Mouse (Mus musculus) forebrain, embryonic 16.5 days (tissue): ENCODE results near the gene Pdia6. TPM values are rescaled to one million over a fixed set of nuclear protein-coding genes. Genes with fewer than 3 reads are reported as not detected.
A peak's percentile ranks its signal among the peaks of the same experiment; 100 is the strongest.

Experiments used
- ATAC-seq: fragments of 200-750 bp; cut with Nextera tagmentation; 2 replicates; pipeline ENCODE4 v1.8.0; 2017; ENCODE audit warnings: mild to moderate bottlenecking, moderate library complexity
- H3K27ac ChIP-seq: fragments of 300-500 bp; sonication (generic); 2 replicates; pipeline ENCODE4 v1.5.1; 2014; ENCODE audit warnings: low read length, control low read depth
- H3K27me3 ChIP-seq: fragments of 300-500 bp; sonication (generic); replicated peaks from 2 replicates; pipeline ENCODE4 v1.6.1; 2014; ENCODE audit warnings: low read length; ENCODE audit not compliant: control insufficient read depth, insufficient read depth
- H3K36me3 ChIP-seq: fragments of 300-500 bp; sonication (generic); 2 replicates; pipeline ENCODE4 v1.6.1; 2014; ENCODE audit not compliant: control insufficient read depth, insufficient read depth
- H3K4me1 ChIP-seq: fragments of 300-500 bp; sonication (generic); replicated peaks from 2 replicates; pipeline ENCODE4 v1.6.1; 2014; ENCODE audit warnings: low read length; ENCODE audit not compliant: control insufficient read depth, insufficient read depth
- H3K4me2 ChIP-seq: fragments of 300-500 bp; sonication (generic); 2 replicates; pipeline ENCODE4 v1.6.1; 2014; ENCODE audit warnings: mild to moderate bottlenecking, low read length, control low read depth
- H3K4me3 ChIP-seq: fragments of 300-500 bp; sonication (generic); replicated peaks from 2 replicates; pipeline ENCODE4 v1.5.1; 2014; ENCODE audit warnings: mild to moderate bottlenecking, low read length, control low read depth
- H3K9ac ChIP-seq: fragments of 300-500 bp; sonication (generic); replicated peaks from 2 replicates; pipeline ENCODE4 v1.6.1; 2014; ENCODE audit warnings: low read depth, low read length, control low read depth
- H3K9me3 ChIP-seq: fragments of 300-500 bp; sonication (generic); 2 replicates; pipeline ENCODE4 v1.6.1; 2016; ENCODE audit warnings: low read length; ENCODE audit not compliant: control insufficient read depth
- WGBS: fragments of 180-500 bp; shearing (Covaris S2); extraction: QIAGEN DNeasy Blood & Tissue Kit; methylation state at CpG from one replicate; pipeline ENCODE4 v1.1.7; 2014; 5-methylcytosine and 5-hydroxymethylcytosine counted together
- polyA plus RNA-seq: library from polyadenylated mRNA; unstranded; fragments of >200 nt; fragmentation: Nextera tagmentation; extraction: Ambion mirVana; gene quantifications from 2 replicates; pipeline ENCODE4 v1.2.1, GENCODE M21; 2015

The Pdia6 gene
- polyA plus RNA-seq, result 333 and 384 TPM in 2 replicates

DNA sequence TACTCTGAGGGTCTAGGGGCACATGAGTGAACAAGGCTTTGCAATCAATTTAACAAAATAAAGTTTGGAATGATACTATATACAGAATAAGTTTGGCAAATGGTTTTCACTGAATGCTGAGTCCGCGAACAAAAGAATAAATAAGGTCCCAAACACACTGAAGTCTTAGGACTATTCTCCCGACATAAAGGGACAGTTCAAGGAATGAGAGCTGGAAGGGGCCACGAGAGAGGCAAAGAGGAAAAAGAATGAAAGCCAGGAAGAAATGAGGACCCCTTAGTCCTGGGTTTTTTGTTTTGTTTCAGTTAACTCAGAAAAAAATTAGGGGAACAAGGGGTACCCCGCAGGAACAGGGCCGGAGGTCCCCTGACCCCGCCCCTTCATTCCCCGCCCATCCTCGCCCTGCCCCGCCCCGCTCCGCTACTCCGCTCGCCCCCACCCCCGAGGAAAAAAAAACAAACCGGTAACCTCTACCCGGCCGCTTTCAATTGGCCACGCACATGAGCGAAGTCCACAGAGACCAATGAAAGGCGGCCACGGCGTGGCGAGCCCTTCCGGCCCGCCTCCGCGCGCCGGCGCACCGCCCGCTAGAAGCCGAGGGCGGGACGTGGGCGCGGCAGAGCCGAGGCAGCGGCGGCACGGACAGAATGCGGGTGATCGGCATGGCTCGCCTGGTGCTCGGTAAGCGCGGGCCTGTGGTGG lies at the start of gene Pdia6:
Gene Pdia6, plus strand, starts transcription at position 575 of the 702 bp plus-strand sequence.
- peak; percentile 99 for ATAC-seq
- peak within 1 kb of the TSS; percentile 55 for H3K4me2 ChIP-seq
- under 1% methylated on average over 43 of the region's 48 CpGs for WGBS
- peak within 1 kb of the TSS; percentile 93 for H3K4me3 ChIP-seq
- H3K9ac ChIP-seq, result peak within 1 kb of the TSS; percentile 94
- peaks cover 11% of the 10 kb centered on the region for H3K36me3 ChIP-seq
- H3K4me1 ChIP-seq, result peaks cover 38% of the 10 kb centered on the region
- H3K27ac ChIP-seq, result peak within 1 kb of the TSS; percentile 89
- no peaks in the 10 kb centered on the region for H3K9me3 ChIP-seq
- H3K27me3 ChIP-seq, result no peaks in the 10 kb centered on the region

GRCm38 (mm10) chr12:17218390-17218789 lies 48.0 kb upstream of the Pdia6 start:
- 13% methylated on average over 8 of the region's 8 CpGs for WGBS
- ATAC-seq, result 0 out of 2 replicates have a peak, but pooled peaks have one; percentile 49

GRCm38 (mm10) chr12:17219107-17219506 lies 47.2 kb upstream of the Pdia6 start:
- Histone ChIP-seq H3K27ac (no peak overlapping the region), H3K4me2 (no peak overlapping the region), H3K4me1 (no peaks in the 10 kb centered on the region), H3K4me3 (no peak overlapping the region), H3K36me3 (no peaks in the 10 kb centered on the region), H3K9me3 (no peaks in the 10 kb centered on the region), H3K27me3 (no peaks in the 10 kb centered on the region), H3K9ac (no peak overlapping the region)
- no peak for ATAC-seq
- 82% methylated on average over 4 of the region's 4 CpGs for WGBS

More at GRCm38 (mm10) chr12:17218390-17218789, 48.0 kb upstream of the Pdia6 start:
- H3K27ac ChIP-seq, result no peak overlapping the region
- H3K4me3 ChIP-seq, result no peak overlapping the region
- no peaks in the 10 kb centered on the region for H3K9me3 ChIP-seq
- no peaks in the 10 kb centered on the region for H3K36me3 ChIP-seq
- peak overlapping the region; percentile 5; the same call in 1 of the 2 replicates for H3K9ac ChIP-seq
- H3K27me3 ChIP-seq, result no peaks in the 10 kb centered on the region
- H3K4me1 ChIP-seq, result no peaks in the 10 kb centered on the region
- H3K4me2 ChIP-seq, result no peak overlapping the region

GRCm38 (mm10) chr12:17220631-17221030 lies 45.7 kb upstream of the Pdia6 start:
- WGBS, result 73% methylated on average over 5 of the region's 5 CpGs
- H3K36me3 ChIP-seq, result no peaks in the 10 kb centered on the region
- H3K4me2 ChIP-seq, result no peak overlapping the region
- no peaks in the 10 kb centered on the region for H3K9me3 ChIP-seq
- no peak overlapping the region for H3K9ac ChIP-seq
- H3K27me3 ChIP-seq, result no peaks in the 10 kb centered on the region
- no peak for ATAC-seq
- H3K4me3 ChIP-seq, result no peak overlapping the region
- H3K27ac ChIP-seq, result no peak overlapping the region
- H3K4me1 ChIP-seq, result no peaks in the 10 kb centered on the region; the same call in 1 of the 2 replicates

DNA sequence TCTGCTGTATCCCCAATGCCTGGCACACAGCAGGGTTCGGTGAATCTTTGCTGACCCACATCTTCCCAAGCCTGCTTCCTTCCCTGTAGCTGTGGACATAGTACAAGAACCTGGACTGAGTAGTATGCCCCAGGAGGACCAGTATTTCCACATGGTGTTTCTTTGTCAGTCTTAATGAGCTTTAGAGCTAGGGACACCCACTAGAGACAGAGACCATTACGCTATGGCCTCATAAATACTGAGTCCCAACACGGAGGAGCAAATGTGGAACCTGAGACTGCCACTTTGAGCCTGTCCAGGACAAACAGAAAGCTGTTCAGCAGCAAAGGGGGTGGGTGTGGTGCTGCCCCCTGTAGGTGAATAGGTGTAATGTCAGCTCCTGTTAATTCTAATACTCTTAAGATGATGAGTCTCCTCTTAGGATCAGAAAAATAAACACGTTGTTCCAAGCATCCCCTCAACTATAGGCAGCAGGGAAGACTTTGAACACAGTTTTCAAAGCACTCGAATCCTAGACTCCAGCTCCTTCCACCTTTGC lies 44.4 kb upstream of the Pdia6 start:
- no peak for ATAC-seq
- no peaks in the 10 kb centered on the region for H3K27me3 ChIP-seq
- no peaks in the 10 kb centered on the region for H3K9me3 ChIP-seq
- no peak overlapping the region for H3K27ac ChIP-seq
- no peak overlapping the region for H3K9ac ChIP-seq
- no peaks in the 10 kb centered on the region for H3K36me3 ChIP-seq
- H3K4me1 ChIP-seq, result no peaks in the 10 kb centered on the region; the same call in 1 of the 2 replicates
- 50% methylated on average over 5 of the region's 5 CpGs for WGBS
- no peak overlapping the region for H3K4me2 ChIP-seq
- no peak overlapping the region for H3K4me3 ChIP-seq

GRCm38 (mm10) chr12:17223050-17223449 lies 43.3 kb upstream of the Pdia6 start:
- no peak overlapping the region for H3K4me2 ChIP-seq
- 49% methylated on average over 3 of the region's 3 CpGs for WGBS
- no peak overlapping the region for H3K9ac ChIP-seq
- no peak overlapping the region for H3K4me3 ChIP-seq
- no peaks in the 10 kb centered on the region for H3K27me3 ChIP-seq
- H3K27ac ChIP-seq, result no peak overlapping the region
- H3K9me3 ChIP-seq, result no peaks in the 10 kb centered on the region
- ATAC-seq, result no peak; the same call in 1 of the 2 replicates
- H3K4me1 ChIP-seq, result peaks cover 2% of the 10 kb centered on the region; the same call in 1 of the 2 replicates
- no peaks in the 10 kb centered on the region for H3K36me3 ChIP-seq

DNA sequence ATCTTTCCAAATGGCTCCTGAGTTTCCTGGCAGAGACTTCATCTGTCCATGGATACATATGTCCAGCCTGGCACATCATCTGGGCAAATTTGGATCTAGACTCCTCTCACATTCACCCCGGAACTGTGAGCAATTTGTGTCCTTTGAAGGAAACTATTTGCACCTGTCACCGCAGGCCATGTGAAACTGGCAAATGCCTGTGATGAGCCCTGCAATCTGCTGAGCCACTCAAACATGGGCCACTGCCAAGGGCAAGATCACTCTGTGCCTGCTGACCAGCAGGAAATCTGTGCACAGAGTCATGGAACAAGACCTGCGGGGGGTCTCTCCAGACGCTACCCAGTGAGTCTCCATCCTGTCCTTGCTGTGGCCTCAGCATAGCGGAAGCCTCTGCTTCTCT lies 41.3 kb upstream of the Pdia6 start:
- no peak for ATAC-seq
- Histone ChIP-seq H3K9ac (no peak overlapping the region), H3K4me3 (no peak overlapping the region), H3K27me3 (no peaks in the 10 kb centered on the region), H3K27ac (no peak overlapping the region), H3K36me3 (no peaks in the 10 kb centered on the region), H3K9me3 (no peaks in the 10 kb centered on the region), H3K4me1 (peaks cover 4% of the 10 kb centered on the region; the same call in 1 of the 2 replicates), H3K4me2 (no peak overlapping the region)
- 76% methylated on average over 5 of the region's 5 CpGs for WGBS

GRCm38 (mm10) chr12:17227903-17228302 lies 38.4 kb upstream of the Pdia6 start:
- H3K27me3 ChIP-seq, result no peaks in the 10 kb centered on the region
- no peak overlapping the region for H3K4me2 ChIP-seq
- H3K27ac ChIP-seq, result no peak overlapping the region
- no peak overlapping the region for H3K4me3 ChIP-seq
- peaks cover 4% of the 10 kb centered on the region; the same call in 1 of the 2 replicates for H3K4me1 ChIP-seq
- no peaks in the 10 kb centered on the region for H3K9me3 ChIP-seq
- 71% methylated on average over 4 of the region's 4 CpGs for WGBS
- H3K36me3 ChIP-seq, result no peaks in the 10 kb centered on the region
- H3K9ac ChIP-seq, result no peak overlapping the region
- ATAC-seq, result peak; percentile 73

DNA sequence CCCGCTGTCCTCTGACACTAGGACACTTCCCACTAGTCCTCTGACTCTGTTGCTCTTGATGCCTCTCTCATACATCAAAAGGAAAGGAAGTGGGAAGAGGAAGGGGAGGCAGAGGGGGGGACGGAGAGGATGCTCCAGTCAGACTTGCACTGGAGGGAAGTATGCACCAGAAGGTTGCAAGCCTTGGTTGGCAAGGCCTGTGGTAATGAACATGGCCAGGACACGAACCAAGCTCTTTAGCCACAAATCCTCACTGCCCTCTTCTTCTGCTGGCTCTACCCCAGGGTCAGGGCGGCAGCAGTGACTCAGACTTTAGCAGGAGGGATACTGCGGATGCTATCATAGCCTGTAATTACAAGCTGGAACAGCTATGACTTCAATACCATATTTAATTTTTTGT lies 35.8 kb upstream of the Pdia6 start:
- 89% methylated on average over 5 of the region's 5 CpGs for WGBS

More for the DNA sequence above, 35.8 kb upstream of the Pdia6 start:
- Histone ChIP-seq H3K27ac (no peak overlapping the region), H3K27me3 (no peaks in the 10 kb centered on the region), H3K4me3 (no peak overlapping the region), H3K4me1 (0 out of 2 replicates have a peak, but pooled peaks cover 4% of the 10 kb centered on the region), H3K4me2 (no peak overlapping the region), H3K9me3 (no peaks in the 10 kb centered on the region), H3K36me3 (no peaks in the 10 kb centered on the region), H3K9ac (no peak overlapping the region)
- no peak for ATAC-seq
